Mouse (Mus musculus): ENCODE measurements around the gene Otop1. TPM values are rescaled to one million over a fixed set of nuclear protein-coding genes. Genes with fewer than 3 reads are reported as not detected.

The Otop1 gene
- total and polyA plus RNA-seq, 2 experiments = not detected

- Histone ChIP-seq H3K27ac (replicated peaks; ENCODE audit: insufficient read depth, low read depth, low read length) (no peak overlapping the region), H3K36me3 (ENCODE audit: control insufficient read depth, insufficient read depth, low read length) (no peaks in the 10 kb centered on the region), H3K79me2 (ENCODE audit: control insufficient read depth, insufficient read depth, low read length) (no peaks in the 10 kb centered on the region), H3K27me3 (ENCODE audit: control insufficient read depth, insufficient read depth, low read length) (peaks cover 17% of the 10 kb centered on the region), H3K4me1 (ENCODE audit: control insufficient read depth, insufficient read depth, low read length) (no peaks in the 10 kb centered on the region), H3K9ac (ENCODE audit: low read depth, low read length) (no peak overlapping the region), H3K4me3 (ENCODE audit: insufficient read depth, low read depth, low read length) (no peak overlapping the region)
- DNase-seq (ENCODE audit: extremely low read depth, low read depth, low spot score) = no peak
- 5% methylated on average over 65 of the region's 65 CpGs for WGBS
- no peak for TF ChIP-seq POLR2A (IDR thresholded peaks at IDR 0.05; ENCODE audit: extremely low read depth, insufficient read depth, low read length)
- no peak for TF ChIP-seq CTCF (IDR thresholded peaks at IDR 0.05; ENCODE audit: low read depth, low read length)
Measured at GRCm38 (mm10) chr5:38277098-38277866, 1.5 kb downstream of the Otop1 start.

GRCm38 (mm10) chr5:38277936-38278600 is 2.3 kb downstream of the Otop1 start:
- no peak overlapping the region for H3K4me3 ChIP-seq (ENCODE audit: insufficient read depth, low read depth, low read length)
- H3K27me3 ChIP-seq (ENCODE audit: control insufficient read depth, insufficient read depth, low read length) = peaks cover 17% of the 10 kb centered on the region
- no peaks in the 10 kb centered on the region for H3K36me3 ChIP-seq (ENCODE audit: control insufficient read depth, insufficient read depth, low read length)
- 20% methylated on average over 12 of the region's 12 CpGs for WGBS
- TF ChIP-seq CTCF (IDR thresholded peaks at IDR 0.05; ENCODE audit: low read depth, low read length) (no peak), POLR2A (IDR thresholded peaks at IDR 0.05; ENCODE audit: extremely low read depth, insufficient read depth, low read length) (no peak)
- no peak for DNase-seq (ENCODE audit: extremely low read depth, low read depth, low spot score)
- H3K27ac ChIP-seq (replicated peaks; ENCODE audit: insufficient read depth, low read depth, low read length) = no peak overlapping the region
- H3K79me2 ChIP-seq (ENCODE audit: control insufficient read depth, insufficient read depth, low read length) = no peaks in the 10 kb centered on the region
- no peak overlapping the region for H3K9ac ChIP-seq (ENCODE audit: low read depth, low read length)
- no peaks in the 10 kb centered on the region for H3K4me1 ChIP-seq (ENCODE audit: control insufficient read depth, insufficient read depth, low read length)

GRCm38 (mm10) chr5:38280075-38280474 is 4.3 kb downstream of the Otop1 start:
- 42% methylated on average over 1 of the region's 1 CpGs for WGBS
- no peaks in the 10 kb centered on the region for H3K79me2 ChIP-seq (ENCODE audit: control insufficient read depth, insufficient read depth, low read length)
- no peak overlapping the region for H3K9ac ChIP-seq (ENCODE audit: low read depth, low read length)
- H3K4me3 ChIP-seq (ENCODE audit: insufficient read depth, low read depth, low read length) = no peak overlapping the region
- DNase-seq (ENCODE audit: extremely low read depth, low read depth, low spot score) = no peak
- no peaks in the 10 kb centered on the region for H3K36me3 ChIP-seq (ENCODE audit: control insufficient read depth, insufficient read depth, low read length)
- no peak for TF ChIP-seq CTCF (IDR thresholded peaks at IDR 0.05; ENCODE audit: low read depth, low read length)
- no peak for TF ChIP-seq POLR2A (IDR thresholded peaks at IDR 0.05; ENCODE audit: extremely low read depth, insufficient read depth, low read length)
- no peaks in the 10 kb centered on the region for H3K4me1 ChIP-seq (ENCODE audit: control insufficient read depth, insufficient read depth, low read length)
- peaks cover 17% of the 10 kb centered on the region for H3K27me3 ChIP-seq (ENCODE audit: control insufficient read depth, insufficient read depth, low read length)
- H3K27ac ChIP-seq (replicated peaks; ENCODE audit: insufficient read depth, low read depth, low read length) = no peak overlapping the region

- DNase-seq (ENCODE audit: extremely low read depth, low read depth, low spot score) = no peak
- Histone ChIP-seq H3K27me3 (ENCODE audit: control insufficient read depth, insufficient read depth, low read length) (no peaks in the 10 kb centered on the region), H3K27ac (replicated peaks; ENCODE audit: insufficient read depth, low read depth, low read length) (no peak overlapping the region), H3K9ac (ENCODE audit: low read depth, low read length) (no peak overlapping the region), H3K4me3 (ENCODE audit: insufficient read depth, low read depth, low read length) (no peak overlapping the region), H3K4me1 (ENCODE audit: control insufficient read depth, insufficient read depth, low read length) (no peaks in the 10 kb centered on the region), H3K36me3 (ENCODE audit: control insufficient read depth, insufficient read depth, low read length) (no peaks in the 10 kb centered on the region), H3K79me2 (ENCODE audit: control insufficient read depth, insufficient read depth, low read length) (no peaks in the 10 kb centered on the region)
- WGBS = 74% methylated on average over 9 of the region's 9 CpGs
- TF ChIP-seq CTCF (IDR thresholded peaks at IDR 0.05; ENCODE audit: low read depth, low read length) (no peak), POLR2A (IDR thresholded peaks at IDR 0.05; ENCODE audit: extremely low read depth, insufficient read depth, low read length) (no peak)
Measured at GRCm38 (mm10) chr5:38285724-38286123, 10.0 kb downstream of the Otop1 start.

DNA sequence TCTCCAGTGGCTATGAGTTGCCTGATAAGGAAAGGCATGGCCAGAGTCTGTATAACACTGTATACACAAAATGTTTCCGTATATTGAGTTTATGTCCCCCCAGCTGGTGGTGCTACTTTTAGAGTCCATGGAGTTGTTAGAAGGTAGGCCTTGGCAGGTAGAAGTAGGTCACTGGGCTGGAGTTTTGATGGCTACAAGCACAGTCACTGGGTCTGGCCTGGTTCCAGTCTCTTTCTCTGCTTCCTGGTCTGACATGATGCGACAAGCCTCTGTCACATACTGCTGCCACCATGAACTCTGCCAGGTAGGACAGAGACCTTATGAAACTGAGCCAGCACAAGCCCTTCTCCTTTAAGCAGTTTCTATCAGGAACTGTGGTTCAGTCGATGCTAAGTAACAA is 12.7 kb downstream of the Otop1 start:
- DNase-seq (ENCODE audit: extremely low read depth, low read depth, low spot score) = no peak
- H3K79me2 ChIP-seq (ENCODE audit: control insufficient read depth, insufficient read depth, low read length) = no peaks in the 10 kb centered on the region
- WGBS = 89% methylated on average over 3 of the region's 3 CpGs
- no peak overlapping the region for H3K4me3 ChIP-seq (ENCODE audit: insufficient read depth, low read depth, low read length)
- no peaks in the 10 kb centered on the region for H3K4me1 ChIP-seq (ENCODE audit: control insufficient read depth, insufficient read depth, low read length)
- no peaks in the 10 kb centered on the region for H3K27me3 ChIP-seq (ENCODE audit: control insufficient read depth, insufficient read depth, low read length)
- no peak for TF ChIP-seq CTCF (IDR thresholded peaks at IDR 0.05; ENCODE audit: low read depth, low read length)
- TF ChIP-seq POLR2A (IDR thresholded peaks at IDR 0.05; ENCODE audit: extremely low read depth, insufficient read depth, low read length) = no peak
- no peak overlapping the region for H3K27ac ChIP-seq (replicated peaks; ENCODE audit: insufficient read depth, low read depth, low read length)
- no peak overlapping the region for H3K9ac ChIP-seq (ENCODE audit: low read depth, low read length)
- no peaks in the 10 kb centered on the region for H3K36me3 ChIP-seq (ENCODE audit: control insufficient read depth, insufficient read depth, low read length)

All from liver, adult 2 months (tissue).